Mouse (Mus musculus): Measurements from ENCODE around the gene Mob3a.

Mob3a gene

GRCm38 (mm10) chr10:80677128-80677875, 24.5 kb downstream of the Mob3a start:
- DNase-seq, result no peak

DNA sequence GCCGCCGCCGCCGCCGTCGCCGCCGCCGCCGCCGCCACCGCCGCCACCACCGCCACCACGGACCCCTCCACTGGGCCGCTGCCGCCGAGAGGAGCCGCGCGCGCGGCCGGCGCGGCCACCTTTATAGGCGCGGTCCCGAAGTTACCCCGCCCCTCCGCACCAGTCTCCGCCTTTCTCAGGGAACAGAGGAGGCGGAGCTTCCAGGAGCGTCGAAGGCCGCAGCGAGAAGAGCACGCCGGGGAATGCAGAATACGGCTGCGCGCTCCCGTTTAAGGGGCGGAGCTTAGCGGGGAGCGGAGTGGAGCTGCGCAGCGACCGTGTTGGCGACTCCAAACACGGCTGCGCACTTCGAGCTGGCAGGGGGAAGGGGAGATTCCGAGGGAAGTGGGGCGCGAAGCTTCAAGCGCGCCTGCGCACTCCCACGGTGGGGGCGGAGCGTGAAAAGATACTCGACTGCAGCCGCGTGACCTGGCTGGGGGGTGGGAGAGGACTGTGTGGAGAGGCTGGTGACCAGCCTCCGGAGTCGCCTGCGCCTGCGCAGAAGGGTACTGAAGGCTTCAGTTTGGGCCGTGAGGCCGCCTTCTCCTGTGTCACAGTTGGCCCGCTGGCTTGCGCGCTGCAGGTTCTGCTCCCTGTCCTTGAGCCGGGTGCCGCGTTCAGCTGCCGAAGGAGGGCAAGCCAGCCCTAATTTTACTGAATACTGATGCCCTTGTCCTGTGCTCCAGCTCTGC, 25.4 kb downstream of the Mob3a start:
- DNase-seq, result peak; percentile 99

GRCm38 (mm10) chr10:80675405-80676197, 26.2 kb downstream of the Mob3a start:
- peak; percentile 25 for DNase-seq

DNA sequence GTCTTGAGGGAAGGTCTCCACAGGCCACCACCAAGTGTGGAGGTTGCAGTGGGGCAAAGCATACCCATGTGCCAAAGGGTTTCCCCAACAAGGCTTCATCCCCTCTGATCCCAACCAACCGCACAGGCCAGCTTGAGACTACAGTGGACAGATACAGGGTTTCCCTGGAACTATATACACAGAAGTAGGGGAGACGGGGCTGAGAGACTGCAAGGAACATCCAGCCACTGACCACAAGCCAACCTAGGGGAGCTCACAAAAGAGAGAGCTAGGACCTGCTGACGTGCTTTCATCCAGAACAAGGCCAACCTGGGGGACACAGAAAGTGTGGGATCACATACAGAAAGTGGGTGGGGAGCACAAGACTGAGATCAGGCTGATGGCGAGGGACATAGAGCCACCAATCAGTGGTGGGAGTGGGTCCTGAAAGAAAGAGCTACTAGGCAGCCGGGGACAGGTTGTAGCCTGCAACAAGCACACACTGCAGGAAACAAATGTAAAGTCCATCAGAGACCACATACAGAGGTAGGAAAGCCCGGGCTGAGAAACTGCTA, 26.8 kb downstream of the Mob3a start:
- DNase-seq, result no peak

DNA sequence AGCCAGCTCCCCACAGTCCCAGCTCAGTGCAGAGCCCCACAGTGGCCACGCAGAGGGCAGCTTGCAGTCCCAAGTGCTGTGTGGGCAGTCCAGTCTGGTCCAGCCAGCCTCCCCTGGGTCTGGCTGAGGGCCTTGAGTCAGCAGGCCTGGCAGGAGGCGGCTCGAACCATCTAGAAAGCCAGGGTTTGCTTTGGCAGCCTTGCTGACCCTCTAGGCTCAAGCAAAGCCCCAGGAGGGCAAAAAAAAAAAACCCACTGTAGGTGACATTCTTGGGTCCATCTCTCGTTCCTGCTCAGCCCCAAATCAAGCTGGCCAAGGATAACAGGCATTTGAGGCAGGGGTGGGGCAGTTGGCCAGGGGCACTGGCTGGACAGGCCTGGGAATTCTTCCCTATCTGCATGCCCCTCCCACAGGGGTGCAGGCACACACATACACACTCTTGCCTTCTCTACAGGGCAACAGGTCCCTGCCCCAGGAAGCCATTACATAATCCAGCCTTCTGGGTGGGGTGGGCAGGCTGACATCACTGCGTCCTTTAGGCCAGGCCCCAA, 27.5 kb downstream of the Mob3a start:
- no peak for DNase-seq

DNA sequence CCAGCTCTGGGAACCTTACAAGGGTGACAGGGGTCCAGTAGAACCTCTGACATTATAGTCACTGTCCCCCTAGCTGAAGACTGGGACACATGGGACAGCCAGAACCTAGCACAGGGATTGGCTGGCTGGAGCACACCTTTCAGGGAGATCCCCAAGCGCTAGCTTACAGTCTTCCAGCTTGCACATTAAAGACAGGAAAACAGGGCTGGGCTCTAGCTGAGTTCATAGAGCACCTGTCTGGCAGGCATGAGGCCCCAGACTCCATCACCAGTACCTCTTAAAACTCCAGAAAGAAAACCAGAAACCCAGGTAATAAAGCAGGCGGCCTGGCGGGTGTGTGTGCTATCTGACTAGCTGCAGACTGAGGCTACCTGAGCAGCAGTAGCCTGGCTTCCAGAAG, 28.1 kb downstream of the Mob3a start:
- DNase-seq, result no peak

DNA sequence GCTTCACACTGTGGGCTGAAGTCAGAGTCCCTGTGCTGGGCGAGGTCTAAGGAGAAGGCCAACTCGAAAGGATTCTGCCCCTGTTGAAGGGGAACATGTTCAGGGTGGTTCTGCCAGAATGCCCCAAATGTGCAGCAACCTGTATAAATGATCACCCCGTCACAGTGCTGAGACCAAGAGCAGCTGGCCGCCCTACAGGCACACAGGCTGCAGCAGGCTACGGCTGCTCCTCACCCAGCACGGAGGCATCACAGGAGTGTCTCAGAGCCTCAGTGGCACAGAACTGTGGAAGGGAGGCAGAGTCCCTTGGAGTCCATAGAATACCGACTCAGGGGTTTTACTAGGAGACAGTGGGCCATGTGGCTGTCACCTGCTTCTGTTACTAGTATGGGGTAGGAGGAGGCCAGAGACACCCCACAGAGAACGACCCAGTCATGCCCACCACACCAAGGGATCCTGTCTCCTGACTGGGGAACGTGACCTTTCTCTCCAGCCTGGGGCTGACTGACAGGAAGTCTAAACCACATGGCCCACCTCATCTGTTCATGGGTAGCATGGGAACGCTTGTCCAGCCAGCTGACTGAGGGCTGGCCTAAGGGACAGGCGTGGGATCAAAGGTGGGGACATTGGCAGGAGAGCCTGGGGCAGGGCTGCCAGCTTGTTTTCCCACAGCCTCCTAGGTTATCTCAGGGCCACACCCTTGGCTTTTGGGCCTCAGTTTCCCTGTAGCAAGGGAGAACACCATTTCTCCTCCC, 29.7 kb downstream of the Mob3a start:
- no peak for DNase-seq

DNA sequence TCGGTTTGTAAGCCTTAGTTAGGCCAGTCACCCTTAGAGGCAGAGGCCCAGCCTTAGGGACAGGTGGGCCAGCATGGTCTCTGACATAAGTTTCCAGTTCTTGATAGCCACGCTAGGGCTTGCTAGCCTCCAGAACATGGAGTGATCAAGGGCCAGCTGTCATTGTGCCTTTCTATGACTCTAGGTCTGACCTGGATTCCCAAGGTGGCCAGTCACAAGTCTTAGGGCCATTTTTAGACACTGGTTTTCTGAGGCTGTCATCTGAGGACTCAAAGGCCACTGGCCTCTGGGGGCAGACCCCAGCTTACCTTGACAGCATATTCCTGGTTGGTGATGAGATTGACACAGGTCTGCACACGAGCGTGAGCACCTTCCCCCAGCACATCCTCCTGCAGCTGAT, 30.5 kb downstream of the Mob3a start:
- no peak for DNase-seq

DNA sequence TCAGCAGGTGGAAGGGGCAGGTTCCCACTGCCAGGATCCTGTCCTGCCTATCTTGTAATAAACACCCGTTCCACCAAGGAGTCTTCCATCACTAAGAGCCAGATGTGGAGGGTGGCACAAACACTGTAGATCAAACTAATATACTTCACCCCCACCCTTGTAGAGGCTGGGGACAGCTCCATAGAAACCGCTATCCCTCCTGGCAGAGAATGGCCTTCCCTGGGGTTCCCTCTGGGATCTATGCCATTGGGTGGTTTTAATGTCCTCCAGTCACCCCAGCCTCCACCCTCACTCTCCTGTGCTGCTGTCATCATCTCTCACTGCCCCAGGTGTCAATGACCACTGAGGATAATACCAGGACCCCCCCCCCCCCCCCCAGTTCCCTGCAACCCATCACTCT, 31.2 kb downstream of the Mob3a start:
- no peak for DNase-seq

DNA sequence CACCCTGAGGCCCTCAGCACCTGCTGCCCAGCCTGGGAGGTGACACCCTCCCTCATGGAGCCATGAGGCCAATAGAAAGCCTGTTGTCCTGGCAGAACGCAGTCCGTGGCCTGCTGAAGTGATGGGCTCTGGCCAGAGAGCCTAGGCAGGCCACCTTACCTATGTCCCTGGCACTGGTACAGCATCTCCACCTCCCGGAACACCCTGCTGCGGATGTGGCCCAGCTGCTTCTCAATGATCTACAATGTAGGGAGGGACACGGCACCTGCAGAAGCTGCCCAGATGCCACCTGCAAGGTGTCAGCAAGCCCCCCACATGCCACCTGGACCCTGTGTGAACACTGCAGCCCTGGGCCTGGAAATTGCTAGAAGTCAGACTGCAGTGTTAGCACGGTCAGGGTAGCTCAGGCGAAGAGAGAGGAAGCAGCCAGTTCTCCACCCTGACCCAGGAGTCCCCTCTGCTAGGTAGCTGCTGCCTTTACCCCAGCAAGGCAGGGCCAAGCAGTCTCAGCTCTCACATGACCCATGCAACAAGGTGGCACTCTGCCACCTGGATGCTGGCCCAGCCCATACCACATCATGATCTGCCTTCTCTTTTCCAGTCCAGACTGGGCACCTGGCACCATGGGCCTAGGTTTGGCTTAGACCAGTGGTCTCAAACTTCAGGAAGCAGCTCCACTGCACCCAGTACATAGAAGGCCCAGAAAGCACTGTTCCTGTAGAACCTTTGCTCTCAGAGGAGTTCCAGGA, 31.9 kb downstream of the Mob3a start:
- no peak for DNase-seq

DNA sequence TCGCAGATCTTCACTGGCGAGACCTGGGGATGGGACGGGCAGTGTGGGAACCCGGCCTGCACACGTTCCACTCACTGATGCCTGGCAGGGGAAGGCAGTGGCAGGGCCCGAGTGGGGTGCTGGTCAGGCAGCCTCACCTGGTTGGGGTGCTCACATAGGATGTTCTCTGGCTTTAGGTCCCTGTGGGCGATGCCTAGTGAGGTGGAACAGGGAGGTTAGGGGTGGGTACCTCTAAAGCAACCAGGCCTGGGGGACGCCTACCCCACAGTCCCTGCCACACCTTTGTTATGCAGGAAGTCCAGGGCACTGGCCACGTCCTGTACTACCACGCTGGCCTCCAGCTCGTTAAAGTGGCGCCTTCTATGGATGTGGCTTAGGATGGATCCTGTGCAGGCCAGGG, 32.8 kb downstream of the Mob3a start:
- no peak for DNase-seq

DNA sequence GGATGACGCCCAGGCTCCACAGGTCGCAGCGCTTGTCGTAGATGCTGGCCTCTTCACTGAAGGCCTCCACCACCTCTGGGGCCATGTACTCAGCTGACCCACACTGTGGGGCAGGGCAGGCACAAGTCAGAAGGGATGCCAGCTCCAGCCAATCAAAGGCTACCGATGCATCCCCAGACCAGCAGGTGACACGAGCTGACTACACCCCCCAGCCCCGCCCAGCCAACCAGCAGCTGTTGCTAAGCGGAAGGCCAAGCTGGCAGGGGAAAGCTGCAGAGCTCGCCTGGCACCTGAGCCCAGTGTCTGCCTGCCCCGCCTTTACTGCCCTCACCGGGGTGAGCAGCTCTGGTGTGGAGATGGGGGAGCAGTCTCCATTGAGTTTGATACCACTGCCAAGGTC, 33.2 kb downstream of the Mob3a start:
- no peak for DNase-seq

- DNase-seq, result no peak
Measured at GRCm38 (mm10) chr10:80666837-80667412, 34.9 kb downstream of the Mob3a start.

DNA sequence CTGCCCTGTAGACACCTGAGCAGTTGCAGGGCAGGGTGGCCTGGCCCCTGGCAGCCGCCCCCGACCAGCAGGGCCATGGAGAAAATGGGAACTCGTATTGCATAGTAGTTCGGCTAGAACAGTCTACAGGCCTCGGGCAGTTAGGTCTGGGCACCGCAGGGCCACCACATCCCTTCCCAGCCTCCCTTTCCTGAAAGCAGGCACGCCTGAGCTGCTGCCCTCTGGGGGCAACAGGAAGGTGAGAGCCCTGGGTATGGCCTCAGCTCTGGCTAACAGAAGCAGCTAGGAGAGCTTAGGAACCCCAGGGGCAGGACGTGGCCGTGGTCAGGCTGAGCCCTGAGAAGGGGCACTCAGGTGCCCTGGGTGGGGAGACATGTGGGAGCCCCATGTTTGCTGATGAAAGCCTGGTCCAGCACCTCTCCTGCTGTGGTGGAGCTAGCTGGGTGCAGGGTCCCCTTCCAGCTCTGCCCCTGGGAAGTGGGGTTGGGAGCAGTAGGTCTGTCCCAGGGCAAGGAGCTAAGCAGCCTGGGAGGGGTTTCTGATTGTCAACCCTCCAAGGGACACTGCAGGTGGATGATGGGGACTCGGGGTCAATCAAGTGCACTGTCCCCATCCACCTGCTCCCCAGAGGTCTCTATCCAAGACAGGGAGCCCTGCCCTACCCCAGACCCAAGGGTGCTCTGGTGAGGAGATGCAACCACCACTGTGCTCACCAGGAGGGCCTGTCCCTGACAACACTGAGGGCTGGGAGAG, 35.6 kb downstream of the Mob3a start:
- no peak for DNase-seq

DNA sequence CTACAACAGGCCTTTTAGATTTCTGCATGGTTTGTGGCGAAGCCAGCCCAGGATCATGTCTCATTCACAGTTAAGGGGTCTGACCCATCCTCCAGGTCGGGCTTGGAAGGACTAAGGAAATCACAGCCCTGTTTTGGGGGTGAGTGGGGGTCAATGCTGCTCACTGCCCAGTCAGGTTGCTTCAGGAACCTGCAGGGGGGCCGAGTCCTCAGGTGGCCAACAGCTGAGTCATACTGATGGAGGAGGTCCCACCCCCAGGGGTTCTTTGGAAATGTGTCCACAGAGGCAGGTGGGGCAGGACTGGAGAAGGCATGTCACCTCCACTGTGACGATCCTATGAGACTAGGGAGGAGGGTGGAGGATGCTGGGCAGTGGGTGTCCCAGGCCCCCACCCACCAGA, 36.3 kb downstream of the Mob3a start:
- no peak for DNase-seq

GRCm38 (mm10) chr10:80665016-80665380, 36.8 kb downstream of the Mob3a start:
- no peak for DNase-seq

DNA sequence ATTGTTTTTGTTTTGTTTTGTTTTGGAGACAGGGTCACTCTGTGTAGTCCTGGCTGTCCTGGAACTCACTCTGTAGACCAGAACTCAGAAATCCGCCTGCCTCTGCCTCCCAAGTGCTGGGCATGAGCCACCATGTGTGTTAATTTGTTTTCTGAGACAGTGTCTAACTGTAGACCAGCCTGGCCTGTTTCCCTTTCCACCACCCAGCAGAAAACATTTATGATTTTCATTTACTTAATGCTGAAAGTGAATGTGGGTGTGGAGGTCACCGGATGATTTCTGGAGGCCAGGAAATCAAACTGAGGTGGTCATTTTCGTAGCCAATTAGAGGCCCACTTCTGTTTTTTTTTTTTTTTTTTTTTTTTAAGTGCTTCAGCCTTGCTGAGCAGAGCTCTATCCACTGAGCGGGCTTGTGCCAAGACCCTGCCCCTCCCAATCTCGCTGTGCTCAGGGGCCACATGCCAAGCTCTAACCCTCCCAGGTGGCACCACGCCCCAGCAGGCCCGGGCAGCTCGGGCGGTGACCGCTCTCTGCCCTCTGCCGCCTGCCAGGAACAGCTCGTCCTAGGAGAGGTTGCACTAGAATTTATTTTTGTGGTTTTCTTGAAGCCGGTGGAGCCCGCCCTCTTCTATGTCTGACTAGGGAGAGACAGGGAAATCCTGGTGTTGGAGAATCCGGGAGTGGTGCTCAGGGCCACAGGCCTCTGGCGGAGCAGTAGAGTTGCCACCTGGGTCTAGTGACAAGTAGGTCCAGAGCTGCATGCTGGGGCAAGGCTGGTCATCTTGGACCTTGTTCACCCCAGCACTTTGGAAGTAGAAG, 37.4 kb downstream of the Mob3a start:
- DNase-seq, result no peak

DNA sequence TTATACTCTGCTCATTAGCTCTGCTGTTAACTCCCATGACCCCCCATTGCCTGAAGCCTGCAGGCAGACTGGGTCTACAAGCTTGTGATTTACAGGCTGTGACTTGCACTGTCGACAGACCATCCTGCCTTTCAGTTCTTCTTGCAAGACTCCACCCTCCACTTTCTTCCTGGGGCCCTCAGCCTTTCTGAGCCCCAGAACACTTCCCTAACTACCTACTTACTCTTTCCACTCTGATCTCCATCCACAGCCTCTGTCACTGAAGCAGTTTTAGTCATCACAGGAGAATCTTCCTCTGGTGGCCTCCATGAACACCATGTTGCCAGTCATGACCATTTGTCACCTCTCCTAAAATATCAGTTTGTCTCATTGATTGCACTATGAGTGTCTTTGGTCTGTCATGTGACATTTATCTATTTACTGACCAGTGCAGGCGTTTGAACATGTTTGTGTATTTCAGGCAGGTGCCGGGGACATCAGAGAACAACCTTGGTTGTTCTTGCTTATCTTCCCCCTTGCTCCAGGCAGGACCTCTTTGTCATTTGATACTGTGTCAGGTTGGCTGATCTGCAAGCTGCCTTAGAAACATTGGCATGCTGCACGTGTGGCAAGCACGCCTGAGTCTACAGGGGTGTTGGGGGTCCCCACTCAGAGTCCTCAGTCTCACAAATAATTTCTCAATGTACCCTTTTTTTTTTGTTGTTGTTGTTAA, 38.1 kb downstream of the Mob3a start:
- DNase-seq, result no peak

DNA sequence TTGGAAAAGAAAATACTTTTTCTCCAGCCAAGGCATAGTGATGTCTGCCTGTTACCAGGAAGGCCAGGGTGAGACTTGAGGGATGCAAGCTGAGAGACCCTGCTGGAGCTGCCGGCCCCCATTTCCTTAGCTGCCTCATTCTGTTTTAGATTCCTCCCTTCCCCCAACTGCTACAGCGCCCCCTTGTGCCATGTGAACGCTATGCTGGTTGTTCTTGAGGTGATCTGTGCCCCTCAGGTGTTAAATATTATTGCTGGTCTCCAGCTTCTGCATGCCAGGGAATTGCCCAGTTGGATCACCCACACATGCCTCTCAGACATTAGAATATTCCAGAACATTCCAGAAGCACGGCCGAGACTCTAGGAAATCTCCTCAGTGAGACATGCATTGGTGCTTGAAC, 40.6 kb downstream of the Mob3a start:
- DNase-seq, result peak; percentile 64
